Mouse (Mus musculus) heart, adult 11 months (tissue): ENCODE measurements around the gene Arhgap24.

Experiments used
- DNase-seq: peaks from one replicate; pipeline ENCODE4 v3.0.0; 2022

The Arhgap24 gene

DNA sequence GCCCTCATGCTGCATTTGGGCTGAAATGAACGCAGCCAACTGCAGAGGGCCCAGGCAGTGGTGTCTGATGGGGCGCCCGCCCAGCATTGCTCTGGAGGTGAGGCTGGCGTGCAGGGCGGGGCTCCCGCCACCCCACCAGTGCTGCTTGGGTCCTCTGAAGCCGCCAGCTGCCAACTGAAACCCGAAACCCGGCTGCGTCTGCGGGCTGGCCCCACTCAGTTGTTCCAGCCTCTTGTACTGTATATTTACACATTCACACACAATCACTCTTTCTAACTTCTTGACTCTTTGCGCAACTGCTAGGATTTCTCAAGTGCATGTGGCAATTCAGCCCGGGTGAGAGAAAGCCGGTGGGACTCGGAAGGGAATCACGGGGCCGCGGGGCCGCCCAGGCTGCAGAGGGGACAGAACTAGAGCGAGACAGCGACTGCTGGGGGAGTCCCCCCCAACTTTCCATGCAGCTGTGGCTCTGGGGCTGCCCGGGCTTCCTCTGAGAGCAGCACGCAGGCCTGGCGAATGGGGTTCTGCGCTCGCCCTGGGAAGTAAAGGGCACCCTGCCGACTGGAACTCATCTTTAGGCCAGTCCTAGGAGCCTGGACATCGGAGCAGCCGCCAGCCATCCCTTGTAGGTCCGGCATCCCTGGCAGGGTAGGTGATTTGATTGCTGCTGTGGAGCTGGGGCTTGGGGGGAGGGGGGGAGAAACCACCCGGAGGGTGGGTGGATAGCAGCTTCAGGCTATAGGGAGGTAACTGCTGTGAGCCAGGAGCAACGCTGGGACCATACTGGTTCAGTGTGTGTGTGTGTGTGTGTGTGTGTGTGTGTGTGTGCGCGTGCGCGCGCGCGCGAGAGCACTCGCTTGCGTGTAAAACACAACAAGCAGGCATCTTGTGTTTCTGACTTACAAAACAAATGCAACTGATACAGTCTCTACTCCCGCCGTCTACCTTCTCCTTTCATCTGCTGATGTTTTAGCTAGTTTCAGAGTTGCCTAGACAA is at the start of gene Arhgap24:
TSS of gene Arhgap24 (plus strand) at position 177 of the 997 bp plus-strand sequence.
- DNase-seq: peak; percentile 97

DNA sequence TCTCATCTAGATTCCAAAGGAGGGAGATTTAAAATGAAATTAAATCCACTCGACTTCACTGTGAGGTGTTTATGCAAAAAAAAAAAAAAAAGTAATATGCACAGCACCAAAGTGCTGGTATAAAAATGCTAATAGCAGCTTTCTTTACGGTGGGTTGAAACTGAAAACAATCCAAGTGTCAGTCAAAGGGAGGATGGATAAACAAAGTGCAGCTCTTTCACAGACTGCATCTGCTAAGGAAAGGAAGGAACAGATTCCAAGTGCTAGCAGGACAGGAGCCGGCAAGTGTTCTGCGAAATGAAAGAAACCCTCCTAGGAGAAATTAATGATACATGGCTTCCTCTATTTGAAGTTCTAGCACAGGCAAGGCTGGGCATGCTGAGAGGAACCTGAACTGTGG is 47.0 kb upstream of the Arhgap24 start:
- no peak for DNase-seq

DNA sequence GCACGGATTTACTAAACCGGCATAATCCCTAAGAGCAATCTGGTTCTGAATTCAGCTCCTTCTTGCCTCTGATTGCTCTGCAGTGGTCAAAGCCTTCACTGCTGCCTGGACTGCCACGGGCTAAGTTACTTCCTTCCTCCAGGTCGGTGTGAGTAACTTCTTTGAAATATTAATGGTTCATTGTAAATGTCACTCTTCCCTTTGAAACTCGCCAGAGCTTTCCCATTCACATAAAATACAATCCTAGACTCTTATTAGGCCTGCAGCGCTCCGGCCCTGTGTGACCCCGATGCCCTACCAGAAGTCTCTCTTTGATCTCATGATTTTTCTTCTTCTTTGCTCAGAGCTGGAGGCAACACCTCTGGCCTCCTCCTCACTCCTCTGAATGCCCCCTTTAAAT is 44.6 kb upstream of the Arhgap24 start:
- no peak for DNase-seq

DNA sequence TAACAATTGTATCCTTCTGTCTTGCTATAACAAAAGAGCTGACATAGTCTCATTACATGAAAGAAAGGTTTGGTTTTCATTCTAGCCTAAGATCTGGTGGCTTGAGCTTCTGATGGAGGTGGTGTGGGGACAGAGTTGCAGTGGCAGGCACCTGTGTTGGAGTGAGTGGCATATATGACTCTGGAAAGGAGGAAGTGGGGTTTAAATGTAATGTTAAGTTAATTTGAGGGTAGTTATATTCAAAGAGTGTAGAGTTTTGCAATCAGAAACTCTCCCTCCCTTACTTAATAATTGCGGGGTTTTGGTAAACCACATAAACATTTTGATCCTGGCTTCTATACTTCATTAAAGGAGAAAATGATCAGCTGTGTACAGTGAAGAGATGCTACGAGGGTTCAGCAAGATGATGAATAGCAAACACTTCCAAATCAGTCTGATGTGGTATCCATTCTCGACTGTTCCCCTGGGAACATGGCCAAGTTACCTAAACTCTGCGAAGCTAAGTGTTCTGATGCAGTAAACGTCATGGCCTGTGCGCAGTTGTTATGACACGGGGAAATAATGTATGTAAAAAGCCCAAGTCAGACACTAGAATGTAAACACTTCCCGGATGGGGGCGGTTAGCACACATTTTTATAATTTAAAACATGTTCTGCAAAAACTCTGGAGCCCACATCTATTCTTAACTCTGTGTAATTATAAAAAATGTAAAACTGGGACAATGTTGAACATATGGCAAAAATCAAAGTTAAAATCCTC is 41.9 kb upstream of the Arhgap24 start:
- DNase-seq: no peak

DNA sequence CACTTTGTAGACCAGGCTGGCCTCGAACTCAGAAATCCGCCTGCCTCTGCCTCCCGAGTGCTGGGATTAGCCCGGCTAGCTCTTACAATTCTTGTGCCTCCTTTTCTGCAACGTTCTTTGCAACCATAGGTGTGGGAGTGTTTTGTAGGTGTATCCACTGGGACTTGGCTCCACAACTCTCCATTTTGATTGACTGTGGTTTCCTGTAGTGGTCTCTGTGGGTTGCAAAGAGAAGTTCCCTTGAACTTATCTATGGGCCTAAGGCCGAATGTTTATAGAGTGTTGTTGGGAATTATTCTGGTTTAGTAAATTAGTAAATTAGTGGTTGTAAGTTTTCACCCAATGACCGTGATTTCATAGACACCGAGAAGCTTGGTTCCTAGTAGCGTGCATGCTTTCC is 33.8 kb upstream of the Arhgap24 start:
- DNase-seq: no peak

DNA sequence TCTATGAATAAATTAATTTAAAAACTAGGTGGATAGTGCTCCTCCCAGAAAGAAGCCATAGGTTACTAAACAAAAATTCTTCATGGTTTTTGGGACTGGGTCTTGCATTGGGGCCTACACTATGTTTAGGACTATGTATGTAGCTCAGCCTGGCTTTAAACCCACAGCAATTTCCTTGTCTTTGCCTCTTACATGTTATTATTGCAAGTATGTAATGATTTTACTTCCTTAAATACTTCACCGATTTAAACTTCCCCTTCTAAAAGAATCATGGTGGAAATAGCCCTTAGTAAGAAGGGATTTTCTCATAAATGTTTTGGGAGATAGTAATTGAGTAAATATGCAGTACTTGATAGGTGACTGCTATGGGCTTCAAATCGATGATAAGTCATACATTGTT is 30.3 kb upstream of the Arhgap24 start:
- peak; percentile 21 for DNase-seq

DNA sequence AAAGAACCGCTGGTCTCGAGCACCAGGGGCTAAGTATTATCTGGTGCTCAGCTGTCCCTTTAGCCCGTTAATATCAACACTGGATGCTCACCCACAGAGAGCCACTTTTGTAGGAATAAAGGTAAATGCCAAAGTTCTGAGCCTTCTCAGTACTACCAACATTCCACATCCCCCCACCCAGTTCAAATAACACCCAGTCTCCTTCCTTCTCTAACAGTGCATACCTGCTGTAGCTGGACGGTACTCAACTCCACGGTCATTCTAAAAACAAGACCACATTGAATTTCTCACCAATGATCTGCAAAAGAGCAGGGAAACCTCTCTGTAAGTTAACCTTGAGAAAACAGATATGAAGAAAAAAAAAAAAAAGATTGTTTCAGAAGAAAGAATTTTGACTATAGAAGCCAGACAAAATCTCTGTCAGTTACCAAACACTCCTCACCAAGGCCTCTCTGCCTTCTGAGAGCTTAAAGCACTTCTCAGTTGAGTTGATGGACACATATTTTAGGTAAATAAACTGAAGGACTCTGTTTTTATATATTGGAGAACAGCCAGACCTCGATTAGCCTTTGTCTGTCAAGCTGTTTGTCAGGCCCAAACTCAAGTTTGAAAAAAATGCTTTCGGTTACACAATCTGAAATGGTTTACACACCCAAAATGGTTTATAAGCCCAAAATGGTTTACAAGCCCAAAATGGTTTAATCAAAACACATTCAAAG is 29.0 kb upstream of the Arhgap24 start:
- DNase-seq: peak; percentile 46

DNA sequence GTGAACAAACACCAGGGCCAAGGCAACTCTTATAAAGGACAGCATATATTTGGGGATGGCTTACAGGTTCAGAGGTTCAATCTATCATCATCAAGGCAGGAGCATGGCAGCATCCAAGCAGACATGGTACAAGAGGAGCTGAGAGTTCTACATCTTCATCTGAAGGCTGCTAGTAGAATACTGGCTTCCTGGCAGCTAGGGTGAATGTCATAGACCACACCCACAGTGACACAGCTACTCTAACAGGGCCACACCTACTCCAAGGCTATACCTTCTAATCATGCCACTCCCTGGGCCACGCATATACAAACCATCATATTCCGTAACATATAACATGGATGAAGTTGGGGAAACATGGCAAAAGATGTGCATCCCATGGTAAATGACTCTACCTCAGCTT is 27.9 kb upstream of the Arhgap24 start:
- DNase-seq: peak; percentile 75

DNA sequence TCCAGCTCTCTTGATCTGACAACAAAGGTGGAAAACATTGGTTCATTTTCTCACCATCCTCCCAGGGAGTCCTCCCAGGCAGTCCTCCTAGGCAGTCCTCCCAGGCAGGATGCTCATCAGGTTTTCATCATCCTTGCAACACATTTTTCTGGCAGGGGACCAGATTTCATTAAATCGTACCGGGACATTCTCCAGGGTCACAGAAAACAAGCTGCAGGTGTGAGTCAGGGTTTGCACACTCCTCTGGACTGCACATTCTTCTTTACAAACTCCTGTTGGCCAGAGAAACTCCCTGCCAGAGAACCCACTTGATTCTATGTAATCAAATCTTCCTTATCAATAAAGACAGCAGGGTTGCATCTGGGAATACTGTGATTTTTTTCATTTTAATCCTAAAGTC is 25.9 kb upstream of the Arhgap24 start:
- peak; percentile 54 for DNase-seq

DNA sequence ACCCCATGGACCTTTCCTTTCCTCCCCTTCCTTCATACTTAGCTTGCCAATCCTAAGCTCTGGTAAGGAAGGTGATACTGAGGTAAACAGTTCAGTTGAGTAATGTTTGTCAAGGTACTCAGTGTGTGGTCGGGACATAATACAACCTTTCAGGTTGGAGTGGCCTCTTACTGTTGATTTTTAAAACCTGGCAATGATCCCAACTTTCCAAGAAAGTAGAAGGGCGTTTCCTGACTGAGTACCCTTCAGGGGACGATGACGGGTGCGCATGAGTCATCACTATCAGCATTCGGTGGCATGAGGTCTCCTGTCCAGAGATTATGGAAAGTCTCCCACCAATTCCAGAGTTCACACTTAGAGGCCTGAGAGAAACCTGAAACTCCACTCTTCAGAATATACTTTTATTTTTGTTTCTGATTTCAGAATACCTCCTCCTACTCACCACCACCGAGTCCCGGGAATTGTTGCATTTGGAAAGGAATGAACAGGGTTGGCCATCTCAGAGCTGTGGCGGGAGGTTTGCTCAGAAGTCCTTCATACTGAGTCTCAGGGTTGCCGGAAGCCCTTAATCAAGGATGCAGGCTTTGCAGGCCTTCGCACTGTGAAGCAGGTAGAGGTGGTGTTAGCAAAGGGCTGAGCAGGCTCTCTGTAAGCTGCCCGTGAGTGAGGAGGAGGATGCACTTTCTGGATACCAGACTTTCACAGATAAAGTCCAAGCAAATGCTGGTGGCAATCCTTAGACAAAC is 20.6 kb upstream of the Arhgap24 start:
- DNase-seq: peak; percentile 81

DNA sequence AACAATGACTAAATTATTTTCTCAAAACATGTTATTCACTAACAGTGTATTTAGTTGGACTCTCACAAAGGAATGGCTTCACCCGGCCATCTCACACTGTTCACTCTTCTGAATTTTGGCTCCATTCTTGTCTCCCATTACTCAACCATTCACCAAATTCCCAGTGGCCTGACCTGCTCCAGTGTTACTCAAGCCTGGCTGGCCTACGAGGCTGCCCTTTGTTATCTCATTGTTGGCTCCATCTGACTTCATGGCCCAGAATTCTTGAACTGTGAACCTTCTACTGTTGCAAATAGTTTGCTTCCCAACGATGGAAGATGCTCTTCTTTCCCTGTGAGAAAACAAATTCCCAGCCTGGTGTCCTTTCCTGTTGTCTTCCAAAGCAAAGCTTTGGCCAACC is 18.2 kb upstream of the Arhgap24 start:
- peak; percentile 95 for DNase-seq

DNA sequence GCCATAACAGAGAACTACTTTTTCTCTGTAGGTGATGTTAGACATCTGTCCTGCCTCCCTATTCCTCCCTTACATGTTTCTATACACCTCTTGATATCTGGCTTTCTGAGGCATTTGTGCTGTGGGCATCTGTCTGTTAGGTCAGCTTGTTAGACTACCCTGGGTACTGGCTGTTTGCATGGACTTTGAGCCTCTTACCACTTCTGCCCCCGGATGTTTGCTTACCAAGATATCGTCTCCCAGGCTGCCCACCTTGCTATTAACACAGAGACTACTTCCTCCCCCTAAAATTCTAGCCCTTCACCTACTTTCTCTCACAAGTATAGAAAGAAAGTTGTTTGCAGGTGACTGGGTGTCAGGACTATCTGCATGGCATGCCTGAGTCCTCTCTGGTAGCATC is 15.8 kb upstream of the Arhgap24 start:
- DNase-seq: peak; percentile 23

DNA sequence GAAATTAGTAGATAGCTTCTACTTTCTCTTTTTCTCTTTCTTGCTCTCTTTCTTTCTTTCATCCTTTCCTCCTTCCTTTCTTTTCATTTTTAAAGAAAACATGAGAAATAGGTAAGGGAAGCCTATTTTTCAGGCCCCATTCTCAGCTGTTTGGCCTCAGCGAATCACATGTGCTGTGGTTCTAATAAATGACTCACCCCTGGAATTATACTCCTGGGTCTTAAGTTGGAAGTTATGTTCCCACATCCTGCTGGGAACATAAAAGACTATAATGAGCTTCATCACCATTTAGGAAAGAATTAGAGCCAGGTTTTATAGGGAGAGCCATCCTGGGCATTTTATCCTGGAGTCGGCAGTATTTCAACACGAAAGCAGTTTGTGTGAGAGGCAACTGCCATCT is 12.9 kb upstream of the Arhgap24 start:
- peak; percentile 51 for DNase-seq

DNA sequence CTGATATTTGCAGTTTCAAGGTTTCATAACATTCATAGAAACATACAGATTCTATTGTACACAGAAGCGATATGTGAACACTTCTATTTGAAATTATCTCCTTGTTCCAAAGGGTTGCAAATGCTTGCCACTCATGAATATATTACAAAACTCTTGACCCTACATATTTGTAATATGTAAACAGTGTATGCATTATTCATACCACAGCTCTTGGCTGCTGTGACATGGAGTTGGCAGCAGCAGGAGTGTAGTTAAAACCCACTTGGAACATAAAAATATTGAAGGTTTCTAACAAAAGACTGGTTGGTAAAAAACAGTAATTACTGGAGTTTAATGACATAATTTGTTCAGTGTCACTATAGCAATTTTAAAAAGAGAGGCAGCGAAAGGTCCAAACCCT is 10.9 kb upstream of the Arhgap24 start:
- DNase-seq: no peak

DNA sequence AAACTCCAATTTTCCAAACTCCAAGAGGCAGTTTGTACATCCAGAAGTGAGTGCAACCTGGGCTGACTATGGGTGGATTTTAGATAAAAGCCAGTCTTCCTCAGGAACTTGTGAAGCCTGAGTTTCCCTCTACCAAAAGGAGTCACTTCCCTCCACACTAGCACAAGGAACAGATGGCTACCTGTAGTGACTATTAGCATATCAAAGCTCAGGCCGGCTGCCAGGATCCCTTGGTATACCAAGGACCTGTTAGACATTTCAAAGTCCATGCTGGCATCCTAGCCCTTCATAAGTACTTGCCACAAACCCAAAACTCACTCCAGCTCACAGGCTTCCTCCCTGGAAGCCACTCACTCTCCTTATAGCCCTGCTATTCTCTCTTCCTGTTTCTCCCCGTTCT is 3.1 kb upstream of the Arhgap24 start:
- peak; percentile 57 for DNase-seq

DNA sequence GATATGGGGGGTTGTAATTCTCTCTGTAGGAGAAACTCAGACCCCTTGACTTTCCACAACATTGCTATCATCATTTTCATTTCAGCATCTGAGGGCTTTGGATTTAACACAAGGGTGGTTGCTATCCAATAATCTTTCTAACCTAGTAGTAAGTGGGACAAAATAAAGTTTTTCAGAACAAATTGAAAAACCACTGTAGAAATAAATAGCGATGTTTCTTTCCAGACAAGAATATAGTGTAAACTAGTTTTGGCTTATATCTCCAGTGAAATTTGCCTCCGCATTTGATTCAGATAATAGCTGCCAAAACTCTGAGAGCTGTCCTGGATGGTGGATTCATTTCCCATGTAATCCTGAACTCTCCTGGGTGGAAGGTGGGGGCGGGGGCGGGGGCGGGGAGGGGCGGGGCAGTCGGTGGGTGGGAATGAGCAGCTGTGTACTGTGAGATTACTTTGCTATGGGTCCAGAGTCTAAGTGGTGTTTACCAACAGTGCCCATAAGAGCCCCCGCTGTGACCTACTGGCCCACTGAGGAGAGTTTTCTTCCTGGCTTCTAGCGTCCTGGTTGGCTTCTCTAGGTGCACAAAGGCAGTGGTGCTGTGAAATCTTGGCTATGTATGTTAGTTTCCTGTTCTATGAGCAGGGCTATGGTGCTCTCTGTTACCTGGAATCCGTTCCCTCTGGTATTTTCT is 2.2 kb downstream of the Arhgap24 start:
- peak; percentile 76 for DNase-seq

DNA sequence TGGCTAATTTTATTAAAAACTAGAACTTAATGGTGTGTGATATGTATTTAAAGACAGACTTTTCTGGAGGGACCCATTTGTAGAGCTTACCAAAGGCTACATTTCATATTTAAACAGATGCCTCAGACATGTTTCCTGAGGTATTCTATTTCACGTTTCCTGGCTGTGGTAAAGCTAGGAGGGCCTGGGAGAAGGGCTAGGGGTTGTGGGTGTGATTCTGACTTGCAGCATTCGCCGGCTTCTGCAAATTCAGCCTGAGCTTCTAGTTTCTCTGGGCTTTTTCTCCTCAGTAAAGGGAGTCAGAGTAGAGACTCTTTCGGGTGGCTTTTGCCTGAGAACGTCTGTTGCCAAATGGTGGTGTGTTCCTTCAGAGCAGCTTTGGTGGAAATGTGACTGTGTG is 10.4 kb downstream of the Arhgap24 start:
- peak; percentile 43 for DNase-seq

DNA sequence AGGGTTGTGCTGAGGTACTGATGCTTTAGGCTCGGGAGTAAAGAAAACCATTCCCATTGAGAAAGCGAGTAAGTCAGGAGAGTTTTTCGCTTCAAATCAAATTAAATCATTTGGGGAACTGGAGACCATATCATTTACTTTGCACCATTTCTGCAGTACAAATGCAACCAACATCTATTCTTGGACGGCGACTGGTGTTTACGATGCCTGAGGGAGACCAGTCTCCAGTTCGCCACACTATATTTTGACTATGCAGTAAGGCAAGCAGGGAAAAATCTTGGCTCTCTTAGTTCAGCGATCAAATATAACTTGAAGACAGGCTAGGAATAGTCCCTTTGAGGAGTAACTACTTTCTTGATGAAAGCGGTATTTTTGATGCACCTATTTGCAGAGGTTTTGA is 11.0 kb downstream of the Arhgap24 start:
- DNase-seq: peak; percentile 58

DNA sequence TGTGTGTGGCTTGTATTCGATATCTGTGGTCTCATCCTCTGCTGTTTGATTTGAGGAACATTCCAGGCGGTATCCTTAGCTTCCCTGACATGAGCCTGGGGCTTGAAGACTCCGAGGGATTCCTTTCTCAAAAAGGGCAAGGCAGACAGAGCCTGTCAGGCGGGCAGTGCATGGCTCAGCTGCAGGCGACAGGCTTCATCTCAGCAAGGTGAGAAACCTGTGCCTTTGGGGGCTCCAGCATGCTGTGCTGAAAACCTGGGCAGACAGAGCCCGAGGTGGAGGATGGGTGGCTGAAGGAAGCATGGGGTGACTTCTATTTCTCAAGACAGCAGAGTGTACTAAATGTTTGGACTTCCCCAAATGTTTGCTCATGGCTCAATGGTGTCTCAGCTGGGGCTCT is 13.6 kb downstream of the Arhgap24 start:
- DNase-seq: peak; percentile 64

DNA sequence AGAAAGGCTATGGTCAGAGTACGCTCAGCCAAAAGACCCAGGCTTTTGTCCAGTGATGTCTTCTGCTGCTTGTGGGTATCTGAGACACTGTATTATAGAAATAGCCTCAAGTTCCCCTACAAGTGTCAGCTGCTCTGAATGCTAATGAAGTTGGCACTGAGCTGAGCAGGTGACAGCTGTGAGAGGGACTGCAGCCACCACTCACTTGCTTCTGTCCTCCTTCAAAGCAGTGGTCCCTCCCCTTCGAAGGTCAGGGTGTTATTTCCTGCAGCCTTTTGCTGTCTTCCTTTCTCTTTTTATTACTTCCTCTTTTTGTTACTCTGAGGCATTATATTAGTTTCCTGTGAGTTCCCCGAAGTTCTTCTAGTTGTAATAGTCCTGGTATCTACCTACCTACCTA is 16.0 kb downstream of the Arhgap24 start:
- peak; percentile 94 for DNase-seq

DNA sequence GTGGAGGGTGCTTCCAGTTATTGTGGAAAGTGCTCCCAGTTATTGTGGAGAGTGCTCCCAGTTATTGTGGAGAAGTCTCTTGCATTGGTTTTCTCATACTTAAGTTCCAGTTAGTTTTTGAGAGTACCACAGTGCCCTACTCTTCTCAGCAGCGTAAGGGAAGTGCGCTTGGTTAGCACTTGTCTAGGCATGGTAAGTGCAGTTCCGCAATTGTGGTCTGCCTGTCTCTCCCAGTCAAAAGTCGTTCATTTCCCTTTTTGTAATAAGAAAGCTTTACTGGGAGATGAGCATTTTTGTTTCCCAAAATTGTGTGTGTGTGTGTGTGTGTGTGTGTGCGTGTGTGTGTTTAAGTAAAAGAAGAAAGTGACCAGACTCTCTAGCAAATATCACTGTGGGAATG is 17.6 kb downstream of the Arhgap24 start:
- peak; percentile 94 for DNase-seq

DNA sequence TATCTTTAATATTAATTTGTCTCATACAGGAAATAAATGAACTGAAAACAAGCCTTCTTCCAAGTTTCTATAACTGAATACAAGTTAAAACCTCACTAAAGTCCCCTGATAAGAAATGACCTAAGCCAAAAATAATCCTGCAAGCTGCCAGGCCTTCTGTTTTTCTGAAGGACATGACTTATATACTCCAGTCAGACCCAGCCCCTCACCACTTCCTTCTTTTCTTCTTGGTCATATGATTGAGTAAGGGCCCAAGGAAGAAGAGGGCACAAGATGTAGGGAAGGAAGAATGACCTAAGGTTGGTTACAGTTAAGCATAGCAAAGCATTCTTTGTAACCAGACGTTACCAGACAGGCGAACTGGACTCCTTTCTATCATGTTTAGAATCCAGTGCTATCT is 21.1 kb downstream of the Arhgap24 start:
- DNase-seq: peak; percentile 94
